Mouse (Mus musculus): ENCODE measurements around the gene Sept9.

DNA sequence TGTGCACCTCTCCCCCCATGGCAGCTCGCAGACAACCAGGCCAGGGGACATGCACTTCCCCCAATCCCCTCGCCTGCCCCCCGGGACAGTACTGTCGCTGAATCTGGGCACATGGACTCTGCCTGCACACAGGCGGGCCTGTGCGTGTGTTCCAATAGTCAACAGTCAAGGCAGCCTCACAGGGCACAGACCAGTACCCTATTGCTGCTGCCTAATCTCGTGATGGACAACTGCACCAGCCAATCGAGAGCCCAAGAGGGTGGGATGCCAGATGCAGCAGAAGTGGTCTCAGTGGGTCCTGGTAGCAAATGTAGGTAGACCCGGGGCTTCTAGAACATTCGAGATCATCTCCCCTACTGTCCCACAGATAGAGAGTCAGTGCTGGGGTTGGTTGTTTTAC lies 187.8 kb downstream of the Sept9 start:
- TF ChIP-seq CTCF (IDR thresholded peaks at IDR 0.05; ENCODE audit: borderline replicate concordance, insufficient read depth, low read depth, low read length), result no peak
- TF ChIP-seq POLR2A (IDR thresholded peaks at IDR 0.05; ENCODE audit: borderline replicate concordance, insufficient read depth, low read length), result no peak

Measured in cerebellum, adult 2 months (tissue).